Mouse (Mus musculus): ENCODE measurements at regions not wholly inside any gene's neighbourhood (a gene's known extent, or its start where the extent isn't known, plus 50 kb on each side); places are given as distances from the start of the nearest gene placed in this dataset.

GRCm38 (mm10) chr5:106172162-106172561 is 285.8 kb downstream of the Barhl2 start:
- H3K4me2 ChIP-seq: no peak overlapping the region
- H3K9ac ChIP-seq (replicated peaks): no peak overlapping the region
- WGBS: 24% methylated on average over 3 of the region's 3 CpGs
- no peaks in the 10 kb centered on the region for H3K36me3 ChIP-seq
- no peak overlapping the region for H3K27ac ChIP-seq (replicated peaks)
- H3K4me3 ChIP-seq (replicated peaks): no peak overlapping the region
- H3K9me3 ChIP-seq (replicated peaks): no peaks in the 10 kb centered on the region
- H3K27me3 ChIP-seq (replicated peaks): no peaks in the 10 kb centered on the region
- H3K4me1 ChIP-seq: peaks cover 4% of the 10 kb centered on the region; the same call in 1 of the 2 replicates
- no peak for ATAC-seq (ENCODE audit: low FRiP score)

- no peaks in the 10 kb centered on the region for H3K27me3 ChIP-seq (replicated peaks)
- no peaks in the 10 kb centered on the region for H3K9me3 ChIP-seq (replicated peaks)
- no peak overlapping the region for H3K4me3 ChIP-seq (replicated peaks)
- peaks cover 4% of the 10 kb centered on the region; the same call in 1 of the 2 replicates for H3K4me1 ChIP-seq
- no peak overlapping the region for H3K4me2 ChIP-seq
- 91% methylated on average over 4 of the region's 4 CpGs for WGBS
- no peak for ATAC-seq (ENCODE audit: low FRiP score)
- no peak overlapping the region for H3K27ac ChIP-seq (replicated peaks)
- H3K9ac ChIP-seq (replicated peaks): no peak overlapping the region
- H3K36me3 ChIP-seq: no peaks in the 10 kb centered on the region
These were observed 287.6 kb downstream of the Barhl2 start for GRCm38 (mm10) chr5:106170405-106170804.

GRCm38 (mm10) chr5:106167556-106167955 is 290.4 kb downstream of the Barhl2 start:
- Histone ChIP-seq H3K4me1 (peaks cover 23% of the 10 kb centered on the region), H3K27ac (replicated peaks) (no peak overlapping the region), H3K9ac (replicated peaks) (no peak overlapping the region), H3K4me2 (no peak overlapping the region), H3K4me3 (replicated peaks) (no peak overlapping the region), H3K36me3 (no peaks in the 10 kb centered on the region), H3K27me3 (replicated peaks) (no peaks in the 10 kb centered on the region), H3K9me3 (replicated peaks) (no peaks in the 10 kb centered on the region)
- ATAC-seq (ENCODE audit: low FRiP score): no peak
- 75% methylated on average over 11 of the region's 11 CpGs for WGBS

DNA sequence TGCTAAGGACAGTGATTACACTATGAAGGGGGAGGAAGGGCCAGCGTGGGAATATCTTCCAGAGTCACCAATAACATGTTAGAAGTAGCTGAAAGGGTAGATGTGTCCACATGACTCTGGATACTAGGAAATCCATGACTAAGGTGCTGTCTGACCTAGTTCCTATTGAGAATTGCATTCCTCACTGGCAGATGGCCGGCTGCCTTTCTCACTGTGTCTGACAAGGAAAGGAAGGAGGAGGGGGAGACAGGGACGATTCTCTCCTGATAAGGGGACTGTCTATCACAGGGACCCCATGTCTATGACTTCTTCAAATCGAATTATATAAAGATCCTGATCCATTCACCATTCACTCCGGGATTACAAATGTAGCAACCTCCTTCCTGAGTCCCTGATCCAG is 289.9 kb downstream of the Zfp326 start:
- peaks cover 19% of the 10 kb centered on the region for H3K4me1 ChIP-seq
- 80% methylated on average over 5 of the region's 5 CpGs for whole genome bisulfite sequencing
- no peaks in the 10 kb centered on the region for H3K9me3 ChIP-seq (replicated peaks)
- no peak overlapping the region for H3K4me3 ChIP-seq (replicated peaks)
- no peak overlapping the region for H3K27ac ChIP-seq (replicated peaks)
- H3K9ac ChIP-seq (replicated peaks): no peak overlapping the region
- H3K27me3 ChIP-seq (replicated peaks): no peaks in the 10 kb centered on the region
- H3K4me2 ChIP-seq: no peak overlapping the region
- no peak for ATAC-seq (ENCODE audit: low FRiP score)
- no peaks in the 10 kb centered on the region for H3K36me3 ChIP-seq

- Histone ChIP-seq H3K4me1 (peaks cover 19% of the 10 kb centered on the region), H3K27me3 (replicated peaks) (no peaks in the 10 kb centered on the region), H3K4me2 (no peak overlapping the region), H3K4me3 (replicated peaks) (no peak overlapping the region), H3K9ac (replicated peaks) (no peak overlapping the region), H3K36me3 (no peaks in the 10 kb centered on the region), H3K9me3 (replicated peaks) (no peaks in the 10 kb centered on the region), H3K27ac (replicated peaks) (no peak overlapping the region)
- no peak; the same call in 1 of the 2 replicates for ATAC-seq (ENCODE audit: low FRiP score)
- WGBS: 45% methylated on average over 8 of the region's 8 CpGs
These were observed 287.8 kb downstream of the Zfp326 start for GRCm38 (mm10) chr5:106164190-106164589.

DNA sequence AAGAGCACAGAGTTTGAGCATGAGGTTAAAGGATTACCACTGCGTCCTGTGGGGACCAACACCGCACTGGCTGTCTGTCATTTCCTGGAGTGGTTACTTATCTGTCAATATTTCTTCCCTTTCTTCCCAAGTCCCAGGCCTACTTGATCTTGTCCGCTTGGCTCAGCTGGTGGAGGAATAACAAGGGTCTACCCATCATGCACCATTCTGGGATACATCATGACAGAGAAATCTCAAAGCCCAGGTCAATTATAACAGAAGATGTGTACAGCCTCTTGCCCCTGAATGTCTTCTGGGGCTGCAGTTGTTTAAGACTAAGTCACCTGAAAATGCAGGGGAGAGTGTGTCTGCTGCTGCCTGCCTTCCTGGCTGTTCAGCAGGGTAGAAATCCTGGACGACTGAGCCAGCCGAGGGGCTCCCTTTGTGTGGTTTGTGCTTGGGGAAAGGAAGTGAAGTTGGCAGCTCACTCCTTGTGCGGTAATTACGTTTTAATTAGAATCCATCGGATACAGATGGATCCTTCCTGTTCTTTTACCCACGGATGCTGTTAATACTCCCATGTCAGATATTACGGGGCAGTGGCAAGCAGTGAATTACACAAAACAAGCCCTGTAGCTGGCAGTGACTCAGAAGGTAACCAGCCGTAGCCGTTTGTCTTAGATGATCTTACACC is 286.8 kb downstream of the Zfp326 start:
- Histone ChIP-seq H3K27me3 (replicated peaks) (no peaks in the 10 kb centered on the region), H3K9ac (replicated peaks) (no peak overlapping the region), H3K36me3 (no peaks in the 10 kb centered on the region), H3K9me3 (replicated peaks) (no peaks in the 10 kb centered on the region), H3K4me3 (replicated peaks) (no peak overlapping the region), H3K4me2 (peak overlapping the region; percentile 13), H3K4me1 (peaks cover 19% of the 10 kb centered on the region), H3K27ac (replicated peaks) (no peak overlapping the region)
- 22% methylated on average over 12 of the region's 12 CpGs for WGBS
- ATAC-seq (ENCODE audit: low FRiP score): peak; percentile 74

GRCm38 (mm10) chr5:106139109-106139508 is 262.7 kb downstream of the Zfp326 start:
- H3K9ac ChIP-seq (replicated peaks): no peak overlapping the region
- no peak overlapping the region for H3K27ac ChIP-seq (replicated peaks)
- no peak overlapping the region for H3K4me2 ChIP-seq
- H3K9me3 ChIP-seq (replicated peaks): no peaks in the 10 kb centered on the region
- H3K4me3 ChIP-seq (replicated peaks): no peak overlapping the region
- H3K36me3 ChIP-seq: no peaks in the 10 kb centered on the region
- H3K27me3 ChIP-seq (replicated peaks): no peaks in the 10 kb centered on the region
- no peak for ATAC-seq (ENCODE audit: low FRiP score)
- H3K4me1 ChIP-seq: no peaks in the 10 kb centered on the region

GRCm38 (mm10) chr5:106122928-106123327 is 246.6 kb downstream of the Zfp326 start:
- no peak for ATAC-seq (ENCODE audit: low FRiP score)
- 56% methylated on average over 3 of the region's 3 CpGs for WGBS
- Histone ChIP-seq H3K4me1 (0 out of 2 replicates have a peak, but pooled peaks cover 3% of the 10 kb centered on the region), H3K27me3 (replicated peaks) (no peaks in the 10 kb centered on the region), H3K27ac (replicated peaks) (no peak overlapping the region), H3K4me2 (no peak overlapping the region), H3K4me3 (replicated peaks) (no peak overlapping the region), H3K36me3 (no peaks in the 10 kb centered on the region), H3K9me3 (replicated peaks) (no peaks in the 10 kb centered on the region), H3K9ac (replicated peaks) (no peak overlapping the region)

- Histone ChIP-seq H3K36me3 (no peaks in the 10 kb centered on the region), H3K4me1 (0 out of 2 replicates have a peak, but pooled peaks cover 3% of the 10 kb centered on the region), H3K27me3 (replicated peaks) (no peaks in the 10 kb centered on the region), H3K27ac (replicated peaks) (no peak overlapping the region), H3K9ac (replicated peaks) (no peak overlapping the region), H3K4me2 (no peak overlapping the region), H3K4me3 (replicated peaks) (no peak overlapping the region), H3K9me3 (replicated peaks) (no peaks in the 10 kb centered on the region)
- 88% methylated on average over 1 of the region's 1 CpGs for WGBS
- ATAC-seq (ENCODE audit: low FRiP score): no peak
These were observed 243.2 kb downstream of the Zfp326 start for GRCm38 (mm10) chr5:106119584-106119983.

DNA sequence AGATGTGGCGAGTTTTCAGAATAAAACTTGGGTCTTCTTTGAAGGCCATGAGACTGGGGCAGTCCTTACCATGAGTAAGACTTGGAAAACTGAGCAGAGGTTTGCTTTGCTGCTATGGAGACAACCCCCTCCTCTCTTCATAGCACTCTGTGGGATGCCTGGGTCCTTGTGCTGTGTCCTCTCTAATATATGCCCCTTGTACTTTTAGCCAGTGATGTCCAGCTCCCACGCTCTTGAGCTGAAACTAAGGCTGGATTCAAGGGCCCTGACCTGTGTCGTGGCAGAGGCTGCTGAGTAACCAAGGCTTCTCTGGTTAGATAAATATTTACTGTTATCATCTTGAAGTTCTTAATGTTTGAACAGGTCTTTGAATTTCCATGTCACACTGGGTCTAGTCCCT is 236.8 kb downstream of the Zfp326 start:
- no peaks in the 10 kb centered on the region for H3K9me3 ChIP-seq (replicated peaks)
- H3K4me3 ChIP-seq (replicated peaks): no peak overlapping the region
- no peaks in the 10 kb centered on the region for H3K36me3 ChIP-seq
- 86% methylated on average over 3 of the region's 3 CpGs for WGBS
- H3K27me3 ChIP-seq (replicated peaks): no peaks in the 10 kb centered on the region
- no peak overlapping the region for H3K27ac ChIP-seq (replicated peaks)
- ATAC-seq (ENCODE audit: low FRiP score): no peak
- H3K4me1 ChIP-seq: 0 out of 2 replicates have a peak, but pooled peaks cover 3% of the 10 kb centered on the region
- no peak overlapping the region for H3K9ac ChIP-seq (replicated peaks)
- no peak overlapping the region for H3K4me2 ChIP-seq

DNA sequence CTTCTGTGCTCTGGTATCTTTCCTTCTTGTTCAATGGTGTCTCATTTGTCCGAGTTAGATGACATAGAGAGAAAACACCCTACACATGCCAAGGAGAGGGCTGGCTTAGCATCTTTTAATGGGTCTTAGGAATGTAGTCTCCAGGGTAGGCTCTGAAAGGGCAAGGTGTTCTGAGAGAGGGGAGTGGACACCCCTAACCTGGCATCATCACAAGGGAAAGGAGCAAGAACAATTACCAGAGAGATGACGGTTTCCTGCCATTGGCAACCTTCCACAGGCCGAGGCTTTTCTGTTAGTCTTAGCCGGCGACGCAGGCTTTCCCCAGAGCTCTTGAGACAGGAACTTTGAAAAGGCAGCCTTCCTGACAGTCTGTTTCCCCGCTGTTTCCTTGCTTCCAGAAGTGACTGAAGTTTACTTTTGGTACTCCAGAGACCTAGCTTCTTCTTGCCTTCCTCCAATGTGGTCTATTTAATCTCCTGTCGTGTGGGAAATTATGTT is 232.2 kb downstream of the Zfp326 start:
- Histone ChIP-seq H3K27me3 (replicated peaks) (no peaks in the 10 kb centered on the region), H3K27ac (replicated peaks) (no peak overlapping the region), H3K9me3 (replicated peaks) (no peaks in the 10 kb centered on the region), H3K36me3 (no peaks in the 10 kb centered on the region), H3K4me3 (replicated peaks) (no peak overlapping the region), H3K4me1 (0 out of 2 replicates have a peak, but pooled peaks cover 3% of the 10 kb centered on the region), H3K4me2 (no peak overlapping the region), H3K9ac (replicated peaks) (no peak overlapping the region)
- no peak for ATAC-seq (ENCODE audit: low FRiP score)
- 73% methylated on average over 8 of the region's 8 CpGs for WGBS

DNA sequence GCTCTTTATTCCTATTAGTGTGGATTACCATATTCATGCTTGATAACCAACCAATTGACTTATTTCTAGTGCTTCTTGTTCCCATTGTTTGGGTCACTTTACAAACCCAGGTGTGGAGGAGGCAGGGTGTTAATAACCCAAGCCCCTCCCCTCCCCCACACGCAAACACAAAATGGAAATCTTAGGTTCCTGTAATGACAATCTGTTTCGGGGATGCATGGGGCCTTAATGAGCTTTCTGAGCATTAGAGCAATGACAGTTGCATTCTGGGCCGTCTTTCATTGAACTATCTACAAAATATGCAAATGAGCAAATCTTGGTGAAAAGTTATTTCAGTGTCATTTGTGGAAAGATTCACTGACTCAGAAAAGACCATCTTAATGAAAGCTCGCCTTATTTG is 225.9 kb downstream of the Zfp326 start:
- no peak for ATAC-seq (ENCODE audit: low FRiP score)
- H3K9me3 ChIP-seq (replicated peaks): no peaks in the 10 kb centered on the region
- WGBS: 64% methylated on average over 4 of the region's 4 CpGs
- no peak overlapping the region for H3K4me2 ChIP-seq
- no peak overlapping the region for H3K27ac ChIP-seq (replicated peaks)
- H3K36me3 ChIP-seq: no peaks in the 10 kb centered on the region
- no peaks in the 10 kb centered on the region for H3K4me1 ChIP-seq
- no peak overlapping the region for H3K4me3 ChIP-seq (replicated peaks)
- no peak overlapping the region for H3K9ac ChIP-seq (replicated peaks)
- no peaks in the 10 kb centered on the region for H3K27me3 ChIP-seq (replicated peaks)

All from neural tube, embryonic 15.5 days (tissue).